20 mouse cellular contexts compared by ENCODE assay signal in the genomic region with DNA sequence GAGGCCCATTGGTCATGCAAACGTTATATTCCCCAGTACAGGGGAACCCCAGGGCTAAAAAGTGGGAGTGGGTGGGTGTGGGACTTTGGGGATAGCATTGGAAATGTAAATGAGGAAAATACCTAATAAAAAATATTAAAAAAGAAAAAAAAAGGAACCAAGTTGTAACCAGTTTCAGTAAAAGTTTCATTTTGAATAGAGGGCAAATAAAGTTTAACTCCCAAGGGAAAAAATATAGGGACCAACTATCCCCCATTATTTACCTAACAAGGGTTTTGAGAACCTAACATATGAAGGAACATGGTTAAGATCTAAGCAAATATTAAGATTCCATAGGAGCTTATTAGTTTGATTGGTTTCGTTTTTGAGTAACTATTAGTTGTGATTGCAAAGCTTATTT.
DNase-seq lines count a peak whose midpoint lies in the region; ATAC-seq and TF ChIP-seq lines count a peak whose summit lies in the region.
"Had no signal": no experiment of that assay in that cellular context is flagged by ENCODE, and none has a peak within 500 bp of the region (broad histone marks: within the 10 kb centered on the region; RNA-seq: fewer than 3 reads in every experiment).

No protein-coding gene starts in this region.

- DNase-seq in A20 (ENCODE audit: low read depth, low spot score) (peak; percentile 15), CH12.LX (ENCODE audit: extremely low read depth) (no peak)
- no peak for DNase-seq in hindbrain, postnatal 0 days (ENCODE audit: low spot score)
- no peak for DNase-seq in retina, embryonic 14.5 days (ENCODE audit: low spot score)
- DNase-seq: adrenal gland, adult 2 months; adrenal gland, adult 8-10 months; adrenal gland, postnatal 10 days; adrenal gland, postnatal 14 days; adrenal gland, postnatal 25 days; adrenal gland, postnatal 36 days; B cell, adult 2 months; cerebellum, adult 11 months; cerebellum, adult 11-12 months; cerebellum, adult 18-20 months; cerebellum, adult 2 months; cerebellum, adult 8-10 months had no signal

- H3K9me3 ChIP-seq in CH12.LX (replicated peaks; ENCODE audit: low read length): no peaks in the 10 kb centered on the region
- no peaks in the 10 kb centered on the region for H3K9me3 ChIP-seq in hindbrain, postnatal 0 days (ENCODE audit: low read length)
- H3K9me3 ChIP-seq: G1E had no signal

- no peak for TF ChIP-seq RAD21 in CH12.LX (IDR thresholded peaks at IDR 0.05; ENCODE audit: low read depth, low read length)

- ATAC-seq in hindbrain, postnatal 0 days: no peak
- ATAC-seq: activated CD4-positive, CD25-positive, alpha-beta regulatory T cell, adult 4 months; CD4-positive, CD25-positive, alpha-beta regulatory T cell, adult 4 months; Patski had no signal

- in situ Hi-C loops in CH12.LX (cut with MboI; ENCODE audit: low pct_ligation_motif_present, low pct_unique_long_range_greater_than_20kb, low sequenced_read_pairs): no loop called here

- dilution Hi-C loops in CH12.LX (cut with MboI; ENCODE audit: extremely low pct_ligation_motif_present, extremely low pct_unique_long_range_greater_than_20kb, low sequenced_read_pairs): no loop called here

- no peak overlapping the region for H3K4me3 ChIP-seq in CH12.LX (replicated peaks in 1 of 3; ENCODE audit: low read depth in 2 of 3, low read length in 2 of 3, poor library complexity in 1 of 3)
- H3K4me3 ChIP-seq in hindbrain, postnatal 0 days (ENCODE audit: low read length): no peak overlapping the region

- no peaks in the 10 kb centered on the region; the same call in 1 of the 2 replicates for H3K79me2 ChIP-seq in CH12.LX (replicated peaks; ENCODE audit: control insufficient read depth, extremely low read depth, insufficient read depth, poor library complexity, severe bottlenecking)

- 91% methylated on average over 2 of the region's 2 CpGs for WGBS in hindbrain, postnatal 0 days

- H3K36me3 ChIP-seq in CH12.LX (replicated peaks in 1 of 2; ENCODE audit: control insufficient read depth in 1 of 2, insufficient read depth in 1 of 2, low read length in 1 of 2): peaks cover 5% of the 10 kb centered on the region in 2 experiments
- no peaks in the 10 kb centered on the region; the same call in 1 of the 2 replicates for H3K36me3 ChIP-seq in hindbrain, postnatal 0 days (ENCODE audit: insufficient read depth, low read length)
- H3K36me3 ChIP-seq: G1E had no signal

- peak overlapping the region; percentile 56 for H3K4me2 ChIP-seq in CH12.LX (ENCODE audit: insufficient read depth, low read depth, poor library complexity, severe bottlenecking)
- no peak overlapping the region for H3K4me2 ChIP-seq in hindbrain, postnatal 0 days (ENCODE audit: low read depth, low read length)

- TF ChIP-seq CTCF in CH12.LX (conservative IDR thresholded peaks at IDR 0.05 in 1 of 2, IDR thresholded peaks at IDR 0.05 in 1 of 2; ENCODE audit: low read depth in 2 of 2, low read length in 2 of 2): no peak
- TF ChIP-seq CTCF in hindbrain, postnatal 0 days (IDR thresholded peaks at IDR 0.05; ENCODE audit: low read depth): no peak

- no peak overlapping the region for H3K27ac ChIP-seq in CH12.LX (ENCODE audit: insufficient read depth, low read depth)
- H3K27ac ChIP-seq in hindbrain, postnatal 0 days: no peak overlapping the region

- H3K27me3 ChIP-seq in CH12.LX (replicated peaks): no peaks in the 10 kb centered on the region
- H3K27me3 ChIP-seq in hindbrain, postnatal 0 days (ENCODE audit: insufficient read depth, low read length): no peaks in the 10 kb centered on the region
- H3K27me3 ChIP-seq: Patski had no signal

- H3K9ac ChIP-seq in CH12.LX (ENCODE audit: insufficient read depth, low read depth): no peak overlapping the region; the same call in 1 of the 2 replicates
- H3K9ac ChIP-seq in hindbrain, postnatal 0 days (replicated peaks; ENCODE audit: low read length): no peak overlapping the region

- TF ChIP-seq POLR2A in CH12.LX (IDR thresholded peaks at IDR 0.05; ENCODE audit: low read depth, low read length): no peak

- H3K4me1 ChIP-seq in CH12.LX (ENCODE audit: control insufficient read depth in 1 of 2, insufficient read depth in 2 of 2): peaks cover 15 to 50% of the 10 kb centered on the region in 2 experiments; a peak in 3 of 4 replicates
- no peaks in the 10 kb centered on the region for H3K4me1 ChIP-seq in hindbrain, postnatal 0 days (ENCODE audit: insufficient read depth, low read length)

- peak; percentile 83 for TF ChIP-seq EP300 in CH12.LX (IDR thresholded peaks at IDR 0.05; ENCODE audit: low read length)

TF ChIP-seq in CH12.LX, 34 proteins besides CTCF, POLR2A, EP300 and RAD21:
- peak; percentile 78 for TF ChIP-seq ZNF384 (IDR thresholded peaks at IDR 0.05; ENCODE audit: low read depth, low read length)
- TF ChIP-seq NELFE (IDR thresholded peaks at IDR 0.05; ENCODE audit: low read depth, low read length): no peak
- TF ChIP-seq JUN (IDR thresholded peaks at IDR 0.05; ENCODE audit: insufficient read depth, low read depth, low read length): peak; percentile 47
- TF ChIP-seq RCOR1 (conservative IDR thresholded peaks at IDR 0.05; ENCODE audit: low read depth, low read length): 0 out of 2 replicates have a peak, but pooled peaks have one; percentile 46
- no peak for TF ChIP-seq MEF2A (IDR thresholded peaks at IDR 0.05; ENCODE audit: borderline replicate concordance, low read depth, low read length)
- no peak for TF ChIP-seq GABPA (IDR thresholded peaks at IDR 0.05; ENCODE audit: insufficient replicate concordance, low read depth, low read length)
- TF ChIP-seq JUND (conservative IDR thresholded peaks at IDR 0.05; ENCODE audit: low read depth, low read length): peak; percentile 57; the same call in 1 of the 2 replicates
- TF ChIP-seq IRF4 (IDR thresholded peaks at IDR 0.05; ENCODE audit: low read depth, low read length): peak; percentile 80
- TF ChIP-seq E2F4 (IDR thresholded peaks at IDR 0.05; ENCODE audit: insufficient replicate concordance, low read depth, low read length): no peak
- no peak for TF ChIP-seq USF2 (conservative IDR thresholded peaks at IDR 0.05; ENCODE audit: low read depth, low read length)
